Mouse (Mus musculus) limb, embryonic 15.5 days (tissue): Measurements from ENCODE around the gene Nell1. TPM values are rescaled to one million over a fixed set of nuclear protein-coding genes. Genes with fewer than 3 reads are reported as not detected.

Experiments
- ATAC-seq: fragments of 200-750 bp; cut with Nextera tagmentation; 2 replicates; pipeline ENCODE4 v1.8.0; 2017; ENCODE audit warnings: low read depth, moderate TSS enrichment; ENCODE audit not compliant: insufficient number of reproducible peaks, low FRiP score, low TSS enrichment
- H3K27ac ChIP-seq: fragments of 300-500 bp; sonication (generic); 2 replicates; pipeline ENCODE4 v1.5.1; 2015; ENCODE audit warnings: moderate library complexity, mild to moderate bottlenecking, inconsistent platforms
- H3K27me3 ChIP-seq: fragments of 300-500 bp; sonication (generic); 2 replicates; pipeline ENCODE4 v1.6.1; 2015; ENCODE audit warnings: inconsistent platforms
- H3K36me3 ChIP-seq: fragments of 300-500 bp; sonication (generic); 2 replicates; pipeline ENCODE4 v1.6.1; 2015; ENCODE audit warnings: inconsistent platforms
- H3K4me1 ChIP-seq: fragments of 300-500 bp; sonication (generic); 2 replicates; pipeline ENCODE4 v1.6.1; 2015; ENCODE audit warnings: inconsistent platforms
- H3K4me2 ChIP-seq: fragments of 300-500 bp; sonication (generic); 2 replicates; pipeline ENCODE4 v1.6.1; 2015; ENCODE audit warnings: mild to moderate bottlenecking, inconsistent platforms
- H3K4me3 ChIP-seq: fragments of 300-500 bp; sonication (generic); 2 replicates; pipeline ENCODE4 v1.5.1; 2015; ENCODE audit warnings: mild to moderate bottlenecking, inconsistent platforms
- H3K9ac ChIP-seq: fragments of 300-500 bp; sonication (generic); 2 replicates; pipeline ENCODE4 v1.6.1; 2015; ENCODE audit warnings: inconsistent platforms
- H3K9me3 ChIP-seq: fragments of 300-500 bp; sonication (generic); 2 replicates; pipeline ENCODE4 v1.6.1; 2016; ENCODE audit warnings: inconsistent platforms
- WGBS: fragments of 180-500 bp; shearing (Covaris S2); methylation state at CpG from one replicate; pipeline ENCODE4 v1.1.7; 2015; 5-methylcytosine and 5-hydroxymethylcytosine counted together
- polyA plus RNA-seq: library from polyadenylated mRNA; unstranded; fragments of >200 nt; fragmentation: Nextera tagmentation; extraction: Ambion mirVana; gene quantifications from 2 replicates; pipeline ENCODE4 v1.2.1, GENCODE M21; 2015

The Nell1 gene
- polyA plus RNA-seq, 1 experiment from 2014 or later = 3.8 TPM

GRCm38 (mm10) chr7:50210678-50211251, 236.1 kb downstream of the Nell1 start:
- Histone ChIP-seq H3K9ac (no peak overlapping the region), H3K4me2 (no peak overlapping the region), H3K36me3 (no peaks in the 10 kb centered on the region), H3K27me3 (no peaks in the 10 kb centered on the region), H3K4me1 (no peaks in the 10 kb centered on the region), H3K4me3 (no peak overlapping the region), H3K27ac (no peak overlapping the region), H3K9me3 (no peaks in the 10 kb centered on the region)
- 29% methylated on average over 6 of the region's 6 CpGs for WGBS
- ATAC-seq = no peak

DNA sequence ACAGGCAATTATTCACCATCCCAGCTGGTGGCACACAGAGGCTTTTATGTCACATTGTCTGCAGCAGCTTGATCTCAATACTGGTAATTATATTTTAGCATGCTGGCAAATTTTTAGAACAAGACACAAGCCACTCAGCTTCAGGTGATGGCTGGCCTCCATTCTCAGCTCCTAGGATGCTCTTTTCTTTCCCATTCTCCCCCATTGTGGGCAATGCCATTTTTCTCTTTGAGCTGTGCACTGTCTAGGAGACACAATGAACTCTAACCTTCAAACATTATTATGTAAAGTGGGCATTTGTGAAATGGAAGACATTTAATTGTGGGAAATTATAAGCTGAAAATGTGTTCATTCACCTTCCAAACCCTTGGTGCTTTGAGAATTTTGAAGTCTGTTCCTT, 247.2 kb downstream of the Nell1 start:
- Histone ChIP-seq H3K4me2 (no peak overlapping the region), H3K9me3 (no peaks in the 10 kb centered on the region), H3K4me1 (no peaks in the 10 kb centered on the region), H3K36me3 (no peaks in the 10 kb centered on the region), H3K27me3 (no peaks in the 10 kb centered on the region), H3K27ac (no peak overlapping the region), H3K9ac (no peak overlapping the region), H3K4me3 (no peak overlapping the region)
- ATAC-seq = no peak

DNA sequence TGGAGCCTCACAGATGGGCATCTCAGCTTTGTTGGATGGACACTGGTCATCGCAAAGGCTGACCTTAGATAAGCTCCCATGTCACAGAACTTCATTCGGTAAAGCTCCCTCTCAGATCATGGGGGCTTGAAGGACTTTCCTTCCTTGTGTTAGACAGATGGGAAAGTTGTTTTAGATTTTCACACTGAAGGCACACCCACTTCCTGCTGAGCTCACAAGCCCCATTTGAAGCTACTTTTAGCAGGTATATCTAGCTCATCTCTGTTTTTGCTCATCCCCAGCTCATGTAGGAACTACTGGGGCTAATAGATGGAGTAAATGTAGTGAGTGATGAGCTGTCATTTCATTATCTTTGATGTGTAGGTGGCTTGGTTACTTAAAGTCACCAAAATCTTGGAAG, 252.0 kb downstream of the Nell1 start:
- no peak for ATAC-seq
- WGBS = 92% methylated on average over 2 of the region's 2 CpGs
- H3K4me1 ChIP-seq = no peaks in the 10 kb centered on the region
- no peaks in the 10 kb centered on the region for H3K27me3 ChIP-seq
- no peaks in the 10 kb centered on the region for H3K9me3 ChIP-seq
- H3K36me3 ChIP-seq = no peaks in the 10 kb centered on the region
- H3K27ac ChIP-seq = no peak overlapping the region
- no peak overlapping the region for H3K4me3 ChIP-seq
- H3K4me2 ChIP-seq = no peak overlapping the region
- H3K9ac ChIP-seq = no peak overlapping the region

GRCm38 (mm10) chr7:50228273-50228672, 253.6 kb downstream of the Nell1 start:
- H3K4me2 ChIP-seq = no peak overlapping the region
- 63% methylated on average over 4 of the region's 4 CpGs for whole genome bisulfite sequencing
- no peaks in the 10 kb centered on the region for H3K27me3 ChIP-seq
- H3K27ac ChIP-seq = no peak overlapping the region
- H3K36me3 ChIP-seq = no peaks in the 10 kb centered on the region
- no peaks in the 10 kb centered on the region for H3K4me1 ChIP-seq
- no peaks in the 10 kb centered on the region for H3K9me3 ChIP-seq
- no peak overlapping the region for H3K4me3 ChIP-seq
- H3K9ac ChIP-seq = no peak overlapping the region
- no peak for ATAC-seq

DNA sequence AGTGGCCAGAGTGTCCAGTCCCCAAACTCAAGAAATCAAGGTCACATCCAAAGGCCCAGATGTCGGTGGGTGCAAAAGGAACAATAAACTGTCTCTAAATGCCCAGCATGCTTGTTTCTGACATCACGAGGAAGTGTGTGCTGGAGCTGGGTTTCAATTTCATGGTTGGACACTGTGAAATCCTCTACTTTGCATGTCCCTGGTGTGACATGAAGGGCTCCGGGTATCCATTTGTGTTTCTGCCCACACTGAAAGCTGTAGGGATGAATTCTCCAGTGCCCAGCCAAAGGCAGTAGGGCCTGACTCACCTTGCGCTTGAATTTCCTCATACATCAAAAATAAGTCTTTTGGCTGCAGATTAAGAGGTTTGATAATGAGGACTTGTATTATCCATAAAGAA, 266.5 kb downstream of the Nell1 start:
- Histone ChIP-seq H3K4me3 (no peak overlapping the region), H3K4me2 (no peak overlapping the region), H3K4me1 (no peaks in the 10 kb centered on the region), H3K36me3 (no peaks in the 10 kb centered on the region), H3K27me3 (no peaks in the 10 kb centered on the region), H3K9ac (no peak overlapping the region), H3K27ac (no peak overlapping the region), H3K9me3 (no peaks in the 10 kb centered on the region)
- WGBS = 85% methylated on average over 4 of the region's 4 CpGs
- ATAC-seq = no peak

- Histone ChIP-seq H3K9me3 (no peaks in the 10 kb centered on the region), H3K4me1 (no peaks in the 10 kb centered on the region), H3K27ac (no peak overlapping the region), H3K9ac (no peak overlapping the region), H3K36me3 (no peaks in the 10 kb centered on the region), H3K4me2 (no peak overlapping the region), H3K27me3 (no peaks in the 10 kb centered on the region), H3K4me3 (no peak overlapping the region)
- 57% methylated on average over 5 of the region's 5 CpGs for WGBS
- no peak for ATAC-seq
Measured at GRCm38 (mm10) chr7:50241634-50242273, 267.1 kb downstream of the Nell1 start.

- Histone ChIP-seq H3K4me2 (no peak overlapping the region), H3K36me3 (no peaks in the 10 kb centered on the region), H3K9me3 (no peaks in the 10 kb centered on the region), H3K27me3 (no peaks in the 10 kb centered on the region), H3K9ac (no peak overlapping the region), H3K4me1 (0 out of 2 replicates have a peak, but pooled peaks cover 2% of the 10 kb centered on the region), H3K4me3 (no peak overlapping the region), H3K27ac (no peak overlapping the region)
- WGBS = 80% methylated on average over 3 of the region's 3 CpGs
- no peak for ATAC-seq
Measured at GRCm38 (mm10) chr7:50253166-50253565, 278.5 kb downstream of the Nell1 start.

DNA sequence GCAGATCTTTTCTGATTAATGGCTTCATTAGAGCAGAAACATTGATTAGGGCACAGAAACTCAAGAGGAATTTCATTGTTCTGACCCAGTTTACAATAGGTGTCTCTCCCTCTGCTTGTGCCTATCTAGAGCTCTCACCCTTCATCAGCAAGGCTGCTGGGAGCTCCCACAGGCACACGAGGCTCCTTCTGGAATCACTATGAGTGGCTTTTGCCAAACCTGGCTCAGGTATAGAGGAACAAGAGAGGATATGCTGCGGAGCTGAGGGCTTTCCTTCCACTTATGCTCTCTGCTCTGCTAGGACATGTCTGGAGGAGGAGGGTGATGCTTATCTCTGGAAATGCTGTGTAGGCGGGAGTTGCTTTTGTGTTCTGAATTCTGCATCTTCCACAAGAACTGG, 285.4 kb downstream of the Nell1 start:
- Histone ChIP-seq H3K27ac (no peak overlapping the region), H3K27me3 (no peaks in the 10 kb centered on the region), H3K4me3 (no peak overlapping the region), H3K4me2 (no peak overlapping the region), H3K9ac (no peak overlapping the region), H3K36me3 (no peaks in the 10 kb centered on the region), H3K9me3 (no peaks in the 10 kb centered on the region), H3K4me1 (0 out of 2 replicates have a peak, but pooled peaks cover 2% of the 10 kb centered on the region)
- WGBS = 70% methylated on average over 3 of the region's 3 CpGs
- ATAC-seq = no peak

DNA sequence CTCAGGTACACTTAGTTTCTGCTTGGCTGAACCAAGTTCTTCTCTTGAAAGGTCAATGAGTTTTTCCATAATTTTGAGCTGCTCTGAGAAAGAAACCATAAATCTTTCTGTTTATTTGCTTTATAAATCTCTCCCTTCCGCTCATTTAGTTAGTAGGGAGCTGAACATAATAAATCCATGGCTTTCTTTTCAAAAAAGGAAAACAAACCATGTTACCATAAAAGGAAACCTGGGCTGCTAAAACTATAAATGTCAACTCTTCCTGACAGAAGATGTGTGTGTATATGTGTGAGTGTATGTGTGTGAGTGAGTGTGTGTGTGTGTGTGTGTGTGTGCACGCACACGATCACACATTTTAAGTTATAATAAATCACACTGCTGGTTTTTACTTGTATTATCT, 320.8 kb downstream of the Nell1 start:
- no peak overlapping the region for H3K4me2 ChIP-seq

GRCm38 (mm10) chr7:50338226-50338625, 363.6 kb downstream of the Nell1 start:
- Histone ChIP-seq H3K9ac (no peak overlapping the region), H3K9me3 (no peaks in the 10 kb centered on the region), H3K27me3 (no peaks in the 10 kb centered on the region), H3K27ac (no peak overlapping the region), H3K4me1 (no peaks in the 10 kb centered on the region), H3K4me2 (no peak overlapping the region), H3K36me3 (no peaks in the 10 kb centered on the region), H3K4me3 (no peak overlapping the region)
- no peak for ATAC-seq
- 78% methylated on average over 5 of the region's 5 CpGs for WGBS

More for the DNA sequence above, 320.8 kb downstream of the Nell1 start:
- H3K9me3 ChIP-seq = no peaks in the 10 kb centered on the region
- H3K4me3 ChIP-seq = no peak overlapping the region
- H3K27me3 ChIP-seq = no peaks in the 10 kb centered on the region
- ATAC-seq = no peak
- no peak overlapping the region for H3K27ac ChIP-seq
- no peaks in the 10 kb centered on the region for H3K4me1 ChIP-seq
- no peaks in the 10 kb centered on the region for H3K36me3 ChIP-seq
- H3K9ac ChIP-seq = no peak overlapping the region
- WGBS = 52% methylated on average over 3 of the region's 3 CpGs

DNA sequence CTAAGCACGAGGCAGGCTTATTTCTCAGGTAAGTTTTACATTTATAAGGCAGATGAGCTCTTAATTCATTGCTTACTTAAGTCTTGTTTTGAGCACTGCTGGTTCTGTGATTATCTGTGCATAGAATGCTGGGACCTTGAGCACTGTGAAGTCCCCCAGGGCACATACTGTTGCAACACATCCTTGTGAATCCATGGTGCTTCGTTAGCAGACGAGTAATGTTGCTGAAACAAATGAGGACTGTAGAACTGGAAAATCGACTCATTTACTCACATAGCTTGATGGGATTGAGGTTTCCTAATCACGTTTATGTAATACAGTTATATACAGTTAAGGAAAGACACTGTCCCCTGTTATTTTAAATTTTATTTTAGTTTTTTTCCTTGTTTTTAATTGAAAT, 364.1 kb downstream of the Nell1 start:
- 58% methylated on average over 5 of the region's 5 CpGs for WGBS
- Histone ChIP-seq H3K9me3 (no peaks in the 10 kb centered on the region), H3K4me3 (no peak overlapping the region), H3K4me2 (no peak overlapping the region), H3K9ac (no peak overlapping the region), H3K27ac (no peak overlapping the region), H3K36me3 (no peaks in the 10 kb centered on the region), H3K27me3 (no peaks in the 10 kb centered on the region), H3K4me1 (no peaks in the 10 kb centered on the region)
- ATAC-seq = no peak

DNA sequence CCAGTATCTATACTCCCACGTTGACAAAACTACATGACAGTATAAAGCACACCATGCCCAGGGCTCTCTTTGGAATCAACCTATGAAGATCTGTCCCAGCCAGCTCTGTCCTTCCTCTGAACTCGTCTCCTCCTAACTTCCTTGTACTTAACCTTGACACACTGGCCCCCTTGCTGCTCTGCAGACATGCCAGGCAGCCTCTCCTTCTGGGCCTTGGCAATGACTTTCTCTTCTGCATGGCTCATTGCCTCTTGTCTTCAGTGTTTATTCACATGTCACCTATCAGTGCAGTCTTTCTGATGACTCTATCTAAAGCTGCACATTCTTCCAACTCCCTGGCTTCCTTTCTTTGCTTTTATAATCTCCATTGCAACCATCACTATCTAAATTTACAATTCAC, 376.9 kb downstream of the Nell1 start:
- H3K4me1 ChIP-seq = no peaks in the 10 kb centered on the region
- no peak overlapping the region for H3K27ac ChIP-seq
- WGBS = 57% methylated on average over 2 of the region's 2 CpGs
- no peak for ATAC-seq
- no peaks in the 10 kb centered on the region for H3K36me3 ChIP-seq
- no peak overlapping the region for H3K9ac ChIP-seq
- H3K9me3 ChIP-seq = no peaks in the 10 kb centered on the region
- H3K4me2 ChIP-seq = no peak overlapping the region
- H3K27me3 ChIP-seq = no peaks in the 10 kb centered on the region
- no peak overlapping the region for H3K4me3 ChIP-seq

DNA sequence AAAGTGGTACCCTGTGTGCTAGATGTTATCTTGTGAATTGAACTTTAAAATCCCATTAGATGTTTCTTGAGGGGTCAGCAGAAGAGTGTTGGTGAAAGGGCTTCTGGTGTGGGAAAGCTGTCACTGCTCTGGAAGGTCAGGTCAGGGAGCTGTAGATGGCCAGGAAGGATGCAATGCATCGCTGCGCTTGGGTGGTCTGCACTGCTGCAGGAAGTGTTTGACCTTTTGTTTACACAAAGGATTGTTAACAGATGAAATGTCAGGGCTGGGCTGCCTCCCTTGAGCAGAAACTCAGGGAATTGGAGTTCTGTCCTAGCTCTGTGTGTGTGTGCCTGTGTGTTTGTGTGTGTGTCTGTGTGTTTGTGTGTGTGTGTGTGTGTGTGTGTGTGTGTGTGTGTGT, 382.5 kb downstream of the Nell1 start:
- Histone ChIP-seq H3K4me3 (no peak overlapping the region), H3K4me1 (no peaks in the 10 kb centered on the region), H3K4me2 (no peak overlapping the region), H3K9ac (no peak overlapping the region), H3K9me3 (no peaks in the 10 kb centered on the region), H3K27me3 (no peaks in the 10 kb centered on the region), H3K27ac (no peak overlapping the region), H3K36me3 (no peaks in the 10 kb centered on the region)
- ATAC-seq = no peak
- 20% methylated on average over 2 of the region's 2 CpGs for WGBS
